Mouse (Mus musculus): ENCODE results near the gene Smg7. TPM values are rescaled to one million over a fixed set of nuclear protein-coding genes. Genes with fewer than 3 reads are reported as not detected.

Gene Smg7
- polyA plus RNA-seq, 1 experiment from 2014 or later = 6.6 TPM

GRCm38 (mm10) chr1:152917626-152918025, 15.2 kb upstream of the Smg7 start:
- Histone ChIP-seq H3K36me3 (replicated peaks; ENCODE audit: insufficient read depth, low read length) (no peaks in the 10 kb centered on the region), H3K4me1 (ENCODE audit: insufficient read depth) (peaks cover 3% of the 10 kb centered on the region; the same call in 1 of the 2 replicates), H3K27me3 (ENCODE audit: insufficient read depth, low read length) (no peaks in the 10 kb centered on the region), H3K4me3 (ENCODE audit: low read depth, low read length) (no peak overlapping the region), H3K27ac (ENCODE audit: low read depth) (no peak overlapping the region), H3K4me2 (ENCODE audit: low read depth, low read length) (no peak overlapping the region), H3K9me3 (ENCODE audit: low read length) (no peaks in the 10 kb centered on the region), H3K9ac (replicated peaks) (no peak overlapping the region)
- DNase-seq (no peak), ATAC-seq (no peak)
- no peak for TF ChIP-seq CTCF (IDR thresholded peaks at IDR 0.05; ENCODE audit: low read depth)
- TF ChIP-seq EP300 (IDR thresholded peaks at IDR 0.05; ENCODE audit: low read depth) = no peak
- 60% methylated on average over 4 of the region's 4 CpGs for WGBS (ENCODE audit: insufficient replicate concordance)

DNA sequence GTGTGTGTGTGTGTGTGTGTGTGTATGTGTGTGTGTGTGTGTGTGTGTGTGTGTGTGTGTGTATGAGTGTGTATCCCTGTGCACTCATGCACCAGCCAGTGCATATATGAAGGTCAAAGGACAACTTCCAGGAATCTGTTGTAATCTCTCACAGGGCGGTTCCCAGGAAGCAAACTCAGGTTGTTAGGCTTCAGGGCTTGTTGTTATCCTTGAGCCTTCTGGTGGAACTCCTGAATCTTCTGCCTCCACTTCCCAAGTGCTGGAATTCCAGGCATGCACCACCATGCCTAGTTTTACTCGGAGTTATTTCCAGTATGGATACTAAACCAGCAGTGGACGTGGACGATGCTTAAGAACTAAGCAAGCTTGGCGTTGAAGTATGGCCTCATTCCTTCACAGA, 14.5 kb upstream of the Smg7 start:
- Histone ChIP-seq H3K36me3 (replicated peaks; ENCODE audit: insufficient read depth, low read length) (no peaks in the 10 kb centered on the region), H3K9me3 (ENCODE audit: low read length) (no peaks in the 10 kb centered on the region), H3K27ac (ENCODE audit: low read depth) (no peak overlapping the region), H3K4me3 (ENCODE audit: low read depth, low read length) (no peak overlapping the region), H3K4me2 (ENCODE audit: low read depth, low read length) (no peak overlapping the region), H3K27me3 (ENCODE audit: insufficient read depth, low read length) (no peaks in the 10 kb centered on the region), H3K9ac (replicated peaks) (no peak overlapping the region), H3K4me1 (ENCODE audit: insufficient read depth) (peaks cover 3% of the 10 kb centered on the region; the same call in 1 of the 2 replicates)
- DNase-seq (no peak), ATAC-seq (no peak)
- WGBS (ENCODE audit: insufficient replicate concordance) = 75% methylated on average over 5 of the region's 5 CpGs
- TF ChIP-seq EP300 (IDR thresholded peaks at IDR 0.05; ENCODE audit: low read depth) = no peak
- no peak for TF ChIP-seq CTCF (IDR thresholded peaks at IDR 0.05; ENCODE audit: low read depth)

- Histone ChIP-seq H3K4me1 (ENCODE audit: insufficient read depth) (peaks cover 3% of the 10 kb centered on the region; the same call in 1 of the 2 replicates), H3K27me3 (ENCODE audit: insufficient read depth, low read length) (no peaks in the 10 kb centered on the region), H3K9me3 (ENCODE audit: low read length) (no peaks in the 10 kb centered on the region), H3K36me3 (replicated peaks; ENCODE audit: insufficient read depth, low read length) (no peaks in the 10 kb centered on the region), H3K27ac (ENCODE audit: low read depth) (no peak overlapping the region), H3K4me3 (ENCODE audit: low read depth, low read length) (no peak overlapping the region), H3K4me2 (ENCODE audit: low read depth, low read length) (no peak overlapping the region), H3K9ac (replicated peaks) (no peak overlapping the region)
- TF ChIP-seq EP300 (IDR thresholded peaks at IDR 0.05; ENCODE audit: low read depth) (no peak), CTCF (IDR thresholded peaks at IDR 0.05; ENCODE audit: low read depth) (no peak)
- DNase-seq (no peak), ATAC-seq (no peak)
- WGBS (ENCODE audit: insufficient replicate concordance) = 58% methylated on average over 5 of the region's 5 CpGs
Observed at GRCm38 (mm10) chr1:152915766-152916165, 13.3 kb upstream of the Smg7 start.

GRCm38 (mm10) chr1:152913483-152914460, 11.3 kb upstream of the Smg7 start:
- TF ChIP-seq CTCF (IDR thresholded peaks at IDR 0.05; ENCODE audit: low read depth) (no peak), EP300 (IDR thresholded peaks at IDR 0.05; ENCODE audit: low read depth) (no peak)
- DNase-seq = no peak
- no peak for ATAC-seq
- Histone ChIP-seq H3K9ac (replicated peaks) (no peak overlapping the region), H3K27ac (ENCODE audit: low read depth) (no peak overlapping the region), H3K4me3 (ENCODE audit: low read depth, low read length) (no peak overlapping the region), H3K27me3 (ENCODE audit: insufficient read depth, low read length) (no peaks in the 10 kb centered on the region), H3K36me3 (replicated peaks; ENCODE audit: insufficient read depth, low read length) (no peaks in the 10 kb centered on the region), H3K4me2 (ENCODE audit: low read depth, low read length) (no peak overlapping the region), H3K4me1 (ENCODE audit: insufficient read depth) (peaks cover 3% of the 10 kb centered on the region; the same call in 1 of the 2 replicates), H3K9me3 (ENCODE audit: low read length) (no peaks in the 10 kb centered on the region)
- 71% methylated on average over 6 of the region's 6 CpGs for WGBS (ENCODE audit: insufficient replicate concordance)

GRCm38 (mm10) chr1:152904469-152904868, 2.0 kb upstream of the Smg7 start:
- DNase-seq (peak; percentile 88), ATAC-seq (peak; percentile 43)
- Histone ChIP-seq H3K27ac (ENCODE audit: low read depth) (peak overlapping the region; percentile 99), H3K4me2 (ENCODE audit: low read depth, low read length) (peak overlapping the region; percentile 98), H3K36me3 (replicated peaks; ENCODE audit: insufficient read depth, low read length) (no peaks in the 10 kb centered on the region), H3K4me3 (ENCODE audit: low read depth, low read length) (peak overlapping the region; percentile 99), H3K4me1 (ENCODE audit: insufficient read depth) (peaks cover 20% of the 10 kb centered on the region), H3K9ac (replicated peaks) (peak overlapping the region; percentile 60; the same call in 1 of the 2 replicates), H3K9me3 (ENCODE audit: low read length) (no peaks in the 10 kb centered on the region), H3K27me3 (ENCODE audit: insufficient read depth, low read length) (no peaks in the 10 kb centered on the region)
- under 1% methylated on average over 14 of the region's 14 CpGs for WGBS (ENCODE audit: insufficient replicate concordance)
- peak; percentile 58; the same call in 1 of the 2 replicates for TF ChIP-seq EP300 (IDR thresholded peaks at IDR 0.05; ENCODE audit: low read depth)
- TF ChIP-seq CTCF (IDR thresholded peaks at IDR 0.05; ENCODE audit: low read depth) = peak; percentile 87

GRCm38 (mm10) chr1:152903591-152904135, 1.2 kb upstream of the Smg7 start:
- no peaks in the 10 kb centered on the region for H3K27me3 ChIP-seq (ENCODE audit: insufficient read depth, low read length)
- peak overlapping the region; percentile 98 for H3K4me2 ChIP-seq (ENCODE audit: low read depth, low read length)
- no peaks in the 10 kb centered on the region for H3K9me3 ChIP-seq (ENCODE audit: low read length)
- peak overlapping the region; percentile 99 for H3K27ac ChIP-seq (ENCODE audit: low read depth)
- peak overlapping the region; percentile 99 for H3K4me3 ChIP-seq (ENCODE audit: low read depth, low read length)
- TF ChIP-seq CTCF (IDR thresholded peaks at IDR 0.05; ENCODE audit: low read depth) (no peak), EP300 (IDR thresholded peaks at IDR 0.05; ENCODE audit: low read depth) (no peak)
- DNase-seq (no peak), ATAC-seq (no peak)
- peak overlapping the region; percentile 97 for H3K9ac ChIP-seq (replicated peaks)
- peaks cover 20% of the 10 kb centered on the region for H3K4me1 ChIP-seq (ENCODE audit: insufficient read depth)
- WGBS (ENCODE audit: insufficient replicate concordance) = under 1% methylated on average over 36 of the region's 36 CpGs
- no peaks in the 10 kb centered on the region for H3K36me3 ChIP-seq (replicated peaks; ENCODE audit: insufficient read depth, low read length)
